ENCODE assay signal across 8 mouse cellular contexts in genomic region chr7:120327220-120328073, GRCm38 (mm10). TPM values are rescaled to one million over a fixed set of nuclear protein-coding genes. Genes with fewer than 3 reads are reported as not detected.
DNase-seq lines count a peak whose midpoint lies in the region; ATAC-seq and TF ChIP-seq lines count a peak whose summit lies in the region.

No protein-coding gene starts in this region.

- H3K27me3 ChIP-seq in kidney, adult 2 months (replicated peaks; ENCODE audit: control insufficient read depth, insufficient read depth, low read length), result no peaks in the 10 kb centered on the region
- H3K27me3 ChIP-seq in limb, embryonic 11.5 days (ENCODE audit: control insufficient read depth, insufficient read depth, low read length), result no peaks in the 10 kb centered on the region
- H3K27me3 ChIP-seq in midbrain, embryonic 15.5 days (replicated peaks), result no peaks in the 10 kb centered on the region

- H3K9ac ChIP-seq in limb, embryonic 11.5 days (ENCODE audit: low read length), result no peak overlapping the region
- H3K9ac ChIP-seq in midbrain, embryonic 15.5 days, result no peak overlapping the region

- no peaks in the 10 kb centered on the region for H3K9me3 ChIP-seq in limb, embryonic 11.5 days (ENCODE audit: control insufficient read depth, low read length)
- H3K9me3 ChIP-seq in midbrain, embryonic 15.5 days, result no peaks in the 10 kb centered on the region

- H3K4me3 ChIP-seq in kidney, adult 2 months (ENCODE audit: insufficient read depth, low read depth, low read length), result no peak overlapping the region
- no peak overlapping the region for H3K4me3 ChIP-seq in limb, embryonic 11.5 days (ENCODE audit: low read depth, low read length)
- peak overlapping the region; percentile 25 for H3K4me3 ChIP-seq in midbrain, embryonic 15.5 days

- WGBS in kidney, adult 2 months, result 14% methylated on average over 22 of the region's 22 CpGs
- WGBS in limb, embryonic 11.5 days, result 15% methylated on average over 22 of the region's 22 CpGs
- WGBS in midbrain, embryonic 15.5 days, result 20% methylated on average over 22 of the region's 22 CpGs

- H3K27ac ChIP-seq in kidney, adult 2 months (ENCODE audit: insufficient read depth, low read depth, low read length), result no peak overlapping the region
- H3K27ac ChIP-seq in limb, embryonic 11.5 days (replicated peaks; ENCODE audit: low read depth, low read length), result no peak overlapping the region
- H3K27ac ChIP-seq in midbrain, embryonic 15.5 days, result no peak overlapping the region

- TF ChIP-seq CTCF in kidney, adult 2 months (conservative IDR thresholded peaks at IDR 0.05; ENCODE audit: insufficient read depth, insufficient read length, low read depth, low read length), result peak; percentile 28; the same call in 1 of the 2 replicates

- ATAC-seq in limb, embryonic 11.5 days (ENCODE audit: insufficient number of reproducible peaks, low FRiP score, low TSS enrichment, low read depth), result peak; percentile 56; the same call in 1 of the 2 replicates
- peak; percentile 70 for ATAC-seq in midbrain, embryonic 15.5 days (replicated peaks)

- peak overlapping the region; percentile 16 for H3K4me2 ChIP-seq in limb, embryonic 11.5 days (ENCODE audit: low read depth, severe bottlenecking)
- peak overlapping the region; percentile 56 for H3K4me2 ChIP-seq in midbrain, embryonic 15.5 days

- DNase-seq in NIH3T3 (ENCODE audit: low read depth), result peak; percentile 1
- DNase-seq in cerebellum, adult 8-10 months, result peak; percentile 35
- DNase-seq in frontal cortex, adult 2 months (ENCODE audit: extremely low spot score in 1 of 2, low spot score in 1 of 2), result peak; percentile 7 to 69
- DNase-seq in kidney, adult 2 months, result peak; percentile 24
- DNase-seq in limb, embryonic 11.5 days (ENCODE audit: low spot score), result peak; percentile 44
- no peak for DNase-seq in urinary bladder, postnatal 25 days (ENCODE audit: low spot score)
- DNase-seq in ovary, postnatal 36 days (ENCODE audit: low spot score), result no peak

- TF ChIP-seq POLR2A in kidney, adult 2 months (IDR thresholded peaks at IDR 0.05; ENCODE audit: low read depth, low read length), result no peak

- peaks cover 5% of the 10 kb centered on the region for H3K4me1 ChIP-seq in kidney, adult 2 months (ENCODE audit: control insufficient read depth, insufficient read depth, low read length)
- H3K4me1 ChIP-seq in limb, embryonic 11.5 days (ENCODE audit: control insufficient read depth, insufficient read depth, low read length), result no peaks in the 10 kb centered on the region
- peaks cover 8% of the 10 kb centered on the region for H3K4me1 ChIP-seq in midbrain, embryonic 15.5 days

- H3K36me3 ChIP-seq in kidney, adult 2 months (ENCODE audit: control insufficient read depth, insufficient read depth, low read length), result no peaks in the 10 kb centered on the region
- H3K36me3 ChIP-seq in limb, embryonic 11.5 days (ENCODE audit: control insufficient read depth, insufficient read depth, low read length), result no peaks in the 10 kb centered on the region
- H3K36me3 ChIP-seq in midbrain, embryonic 15.5 days (replicated peaks), result no peaks in the 10 kb centered on the region

RNA-seq across cellular contexts. Expression of gene Abca15, which starts 1.0 kb away (rescaled TPM):
- 0.04 TPM in 1 of 2 replicates, not detected in the other for polyA plus RNA-seq in frontal cortex, adult 2 months (2012; rRNA removed)
- polyA plus RNA-seq in kidney, adult 2 months (2012; rRNA removed), result not detected in 2 replicates
- polyA plus RNA-seq in limb, embryonic 11.5 days (2014; fragmentation: Nextera tagmentation; extraction: Ambion mirVana), result not detected in 2 replicates
- not detected in 2 replicates for polyA plus RNA-seq in midbrain, embryonic 15.5 days (2015; fragmentation: Nextera tagmentation; extraction: Ambion mirVana)

Comparison
In these comparisons a context has a peak if more than half of its experiments do, and no peak if none do; other contexts are left out.
1. DNase-seq: peak in NIH3T3 (single experiment), cerebellum, adult 8-10 months (single experiment), frontal cortex, adult 2 months (2 of 2), kidney, adult 2 months (single experiment) and limb, embryonic 11.5 days (single experiment); none in urinary bladder, postnatal 25 days (single experiment) and ovary, postnatal 36 days (single experiment).